Mouse (Mus musculus): Measurements from ENCODE around the gene Gapt.
A peak's percentile ranks its signal among the peaks of the same experiment; 100 is the strongest.

Gene Gapt

GRCm38 (mm10) chr13:110342602-110343001, 14.4 kb downstream of the Gapt start:
- DNase-seq (ENCODE audit: low read depth), result no peak

- no peak for DNase-seq (ENCODE audit: low read depth)
Observed at GRCm38 (mm10) chr13:110332958-110333597, 23.9 kb downstream of the Gapt start.

GRCm38 (mm10) chr13:110318746-110319145, 38.3 kb downstream of the Gapt start:
- peak; percentile 16 for DNase-seq (ENCODE audit: low read depth)

GRCm38 (mm10) chr13:110307188-110307587, 49.8 kb downstream of the Gapt start:
- DNase-seq (ENCODE audit: low read depth), result no peak

All from fibroblast of lung, adult 2 months (primary cell).